Mouse (Mus musculus): ENCODE measurements around the gene Tedc2.

DNA sequence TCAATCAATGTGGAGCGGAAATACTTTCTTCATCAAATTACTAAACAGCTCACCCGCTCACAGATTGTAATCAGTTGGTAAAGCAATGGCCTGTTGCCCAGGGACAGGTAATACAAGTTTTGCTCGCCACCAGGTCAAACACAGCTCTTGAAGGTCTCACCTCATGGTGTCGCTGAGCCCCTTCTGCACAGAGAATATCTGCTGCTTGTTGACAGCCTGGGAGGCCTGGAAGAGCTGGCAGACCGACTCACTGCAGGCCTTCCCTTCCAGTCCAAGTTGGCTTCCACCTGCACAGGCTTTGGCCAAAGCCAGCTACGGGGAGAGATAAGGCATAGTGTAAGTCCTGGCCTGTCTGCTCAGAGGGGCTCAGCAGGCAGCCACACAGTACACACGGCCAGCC is 16.3 kb upstream of the Tedc2 start:
- TF ChIP-seq POLR2A (IDR thresholded peaks at IDR 0.05; ENCODE audit: low read depth, low read length): no peak
- no peak for TF ChIP-seq CTCF (IDR thresholded peaks at IDR 0.05; ENCODE audit: extremely low read depth, insufficient read length, insufficient replicate concordance, low read depth, low read length)
